In genomic region chr11:85183284-85183779, GRCm38 (mm10) we compare ENCODE assay signal across 9 mouse cellular contexts. TPM values are rescaled to one million over a fixed set of nuclear protein-coding genes. Genes with fewer than 3 reads are reported as not detected.
DNase-seq lines count a peak whose midpoint lies in the region; ATAC-seq and TF ChIP-seq lines count a peak whose summit lies in the region.
"Had no signal": no experiment of that assay in that cellular context is flagged by ENCODE, and none has a peak within 500 bp of the region (broad histone marks: within the 10 kb centered on the region; RNA-seq: fewer than 3 reads in every experiment).

No protein-coding gene starts in this region.

- no peak for TF ChIP-seq CTCF in gastrocnemius, adult 2 months (IDR thresholded peaks at IDR 0.05)
- TF ChIP-seq CTCF in E14TG2a.4 (conservative IDR thresholded peaks at IDR 0.05; ENCODE audit: low read length), result no peak
- TF ChIP-seq CTCF in kidney, postnatal 0 days (IDR thresholded peaks at IDR 0.05; ENCODE audit: low read depth), result no peak

- peaks cover 3% of the 10 kb centered on the region for H3K36me3 ChIP-seq in E14TG2a.4 (ENCODE audit: insufficient read depth, low read length)
- peaks cover 2% of the 10 kb centered on the region for H3K36me3 ChIP-seq in forebrain, embryonic 10.5 days (replicated peaks)
- H3K36me3 ChIP-seq in kidney, postnatal 0 days (ENCODE audit: insufficient read depth, low read length), result no peaks in the 10 kb centered on the region
- H3K36me3 ChIP-seq in midbrain, embryonic 15.5 days (replicated peaks), result no peaks in the 10 kb centered on the region

- H3K4me2 ChIP-seq in kidney, postnatal 0 days (ENCODE audit: low read length), result peak overlapping the region; percentile 60
- H3K4me2 ChIP-seq in midbrain, embryonic 15.5 days, result peak overlapping the region; percentile 63

- intact Hi-C loops in gastrocnemius, adult 2 months (cut with DNase I), result loop anchor here (5.0 kb wide), 1 partner anchor 266 kb away; the partner anchor contains the start of gene Znhit3

- H3K4me1 ChIP-seq in E14TG2a.4 (replicated peaks; ENCODE audit: low read depth, low read length), result peaks cover 17% of the 10 kb centered on the region
- H3K4me1 ChIP-seq in forebrain, embryonic 10.5 days, result peaks cover 13% of the 10 kb centered on the region
- no peaks in the 10 kb centered on the region for H3K4me1 ChIP-seq in kidney, postnatal 0 days (replicated peaks; ENCODE audit: insufficient read depth, low read length)
- H3K4me1 ChIP-seq in midbrain, embryonic 15.5 days, result peaks cover 9% of the 10 kb centered on the region

- no peak for ATAC-seq in kidney, postnatal 0 days (replicated peaks; ENCODE audit: low FRiP score, low read depth)
- peak; percentile 46 for ATAC-seq in midbrain, embryonic 15.5 days (replicated peaks)

- H3K4me3 ChIP-seq in gastrocnemius, adult 2 months, result peak overlapping the region; percentile 76
- peak overlapping the region; percentile 67 for H3K4me3 ChIP-seq in E14TG2a.4 (replicated peaks; ENCODE audit: low read length)
- H3K4me3 ChIP-seq in forebrain, embryonic 10.5 days, result peak overlapping the region; percentile 49
- peak overlapping the region; percentile 35 for H3K4me3 ChIP-seq in kidney, postnatal 0 days (replicated peaks; ENCODE audit: low read depth, low read length)
- peak overlapping the region; percentile 35 for H3K4me3 ChIP-seq in midbrain, embryonic 15.5 days

- WGBS in forebrain, embryonic 10.5 days, result 31% methylated on average over 13 of the region's 13 CpGs
- WGBS in kidney, postnatal 0 days, result 17% methylated on average over 13 of the region's 13 CpGs
- WGBS in midbrain, embryonic 15.5 days, result 27% methylated on average over 13 of the region's 13 CpGs

- peak overlapping the region; percentile 33; the same call in 1 of the 2 replicates for H3K9ac ChIP-seq in kidney, postnatal 0 days (ENCODE audit: low read depth, low read length)
- H3K9ac ChIP-seq in midbrain, embryonic 15.5 days, result peak overlapping the region; percentile 30

- H3K27ac ChIP-seq in gastrocnemius, adult 2 months, result 0 out of 2 replicates have a peak overlapping the region, but pooled peaks have one; percentile 46
- H3K27ac ChIP-seq in forebrain, embryonic 10.5 days, result peak overlapping the region; percentile 80
- no peak overlapping the region for H3K27ac ChIP-seq in kidney, postnatal 0 days
- H3K27ac ChIP-seq in midbrain, embryonic 15.5 days, result peak overlapping the region; percentile 57

- peak; percentile 19 for DNase-seq in gastrocnemius, adult 2 months
- no peak for DNase-seq in gastrocnemius, postnatal 25 days
- DNase-seq in forebrain, embryonic 10.5 days (ENCODE audit: extremely low spot score, low spot score), result no peak
- no peak for DNase-seq in kidney, postnatal 0 days (ENCODE audit: low spot score)
- DNase-seq in left cerebral cortex, adult 8-10 months (ENCODE audit: low spot score in 2 of 2), result no peak
- DNase-seq in layer of hippocampus, postnatal 10 days (ENCODE audit: low spot score in 2 of 2), result no peak

- H3K9me3 ChIP-seq in E14TG2a.4 (ENCODE audit: low read length), result no peaks in the 10 kb centered on the region
- H3K9me3 ChIP-seq in forebrain, embryonic 10.5 days, result no peaks in the 10 kb centered on the region
- H3K9me3 ChIP-seq in kidney, postnatal 0 days (replicated peaks; ENCODE audit: low read length), result no peaks in the 10 kb centered on the region
- H3K9me3 ChIP-seq in midbrain, embryonic 15.5 days, result no peaks in the 10 kb centered on the region

- H3K27me3 ChIP-seq in E14TG2a.4 (ENCODE audit: insufficient read depth, low read length), result no peaks in the 10 kb centered on the region
- no peaks in the 10 kb centered on the region for H3K27me3 ChIP-seq in forebrain, embryonic 10.5 days (ENCODE audit: poor library complexity, severe bottlenecking)
- no peaks in the 10 kb centered on the region for H3K27me3 ChIP-seq in kidney, postnatal 0 days (ENCODE audit: insufficient read depth, low read length)
- no peaks in the 10 kb centered on the region for H3K27me3 ChIP-seq in midbrain, embryonic 15.5 days (replicated peaks)

RNA-seq across cellular contexts. Expression of gene 1700125H20Rik, which starts 13.1 kb away (rescaled TPM):
- not detected for total RNA-seq in gastrocnemius, adult 2 months (2021)
- not detected for total RNA-seq in gastrocnemius, postnatal 25 days (2021)
- 0.43 and 0.48 TPM in 2 replicates for polyA plus RNA-seq in forebrain, embryonic 10.5 days (2016; fragmentation: Nextera tagmentation; extraction: Ambion mirVana)
- polyA plus RNA-seq in kidney, postnatal 0 days (2015; fragmentation: Nextera tagmentation; extraction: Ambion mirVana), result 0.28 and 0.29 TPM in 2 replicates
- 0.62 and 1.2 TPM in 2 replicates for polyA plus RNA-seq in midbrain, embryonic 15.5 days (2015; fragmentation: Nextera tagmentation; extraction: Ambion mirVana)
- total RNA-seq in left cerebral cortex, adult 8-10 months (2022), result not detected
- 1 to 10 TPM in 1 of 2 experiments, under 1 TPM in 1; 0.57 to 1.0 TPM for total RNA-seq in layer of hippocampus, postnatal 10 days (2021)
- total RNA-seq: heart, adult 18-20 months had no signal

RNA-seq across cellular contexts. Expression of gene Usp32, which starts 43.4 kb away (rescaled TPM):
- 10 to 100 TPM; 11.3 to 12.0 TPM for total RNA-seq in gastrocnemius, adult 2 months (2021)
- 1 to 10 TPM; 9.2 to 9.4 TPM for total RNA-seq in gastrocnemius, postnatal 25 days (2021)
- polyA plus RNA-seq in forebrain, embryonic 10.5 days (2016; fragmentation: Nextera tagmentation; extraction: Ambion mirVana), result 3.0 and 4.8 TPM in 2 replicates
- polyA plus RNA-seq in kidney, postnatal 0 days (2015; fragmentation: Nextera tagmentation; extraction: Ambion mirVana), result 4.1 and 4.7 TPM in 2 replicates
- 12.2 and 12.7 TPM in 2 replicates for polyA plus RNA-seq in midbrain, embryonic 15.5 days (2015; fragmentation: Nextera tagmentation; extraction: Ambion mirVana)
- total RNA-seq in left cerebral cortex, adult 8-10 months (2022), result 100 to 1,000 TPM in 3 of 4 experiments, 10 to 100 TPM in 1; 96.5 to 119 (median 109) TPM
- 10 to 100 TPM; 72.8 to 73.5 TPM for total RNA-seq in layer of hippocampus, postnatal 10 days (2021)

RNA-seq across cellular contexts. Expression of gene Appbp2, which starts 51.6 kb away (rescaled TPM):
- total RNA-seq in gastrocnemius, adult 2 months (2021), result 10 to 100 TPM in 1 of 2 experiments, 1 to 10 TPM in 1; 8.1 to 10.8 TPM
- 1 to 10 TPM; 7.4 to 8.9 TPM for total RNA-seq in gastrocnemius, postnatal 25 days (2021)
- polyA plus RNA-seq in forebrain, embryonic 10.5 days (2016; fragmentation: Nextera tagmentation; extraction: Ambion mirVana), result 43.7 and 44.7 TPM in 2 replicates
- polyA plus RNA-seq in kidney, postnatal 0 days (2015; fragmentation: Nextera tagmentation; extraction: Ambion mirVana), result 38.9 and 39.5 TPM in 2 replicates
- polyA plus RNA-seq in midbrain, embryonic 15.5 days (2015; fragmentation: Nextera tagmentation; extraction: Ambion mirVana), result 44.9 and 45.7 TPM in 2 replicates
- total RNA-seq in left cerebral cortex, adult 8-10 months (2022), result 10 to 100 TPM; 52.0 to 57.5 (median 56.0) TPM
- total RNA-seq in layer of hippocampus, postnatal 10 days (2021), result 10 to 100 TPM; 58.8 to 63.6 TPM

Comparison
In these comparisons a context has a peak if more than half of its experiments do, and no peak if none do; other contexts are left out.
1. RNA of gene Usp32, which starts 43.4 kb away (total RNA-seq): 96.5 to 119 TPM in left cerebral cortex, adult 8-10 months and 72.8 to 73.5 TPM in layer of hippocampus, postnatal 10 days; 11.3 to 12.0 TPM in gastrocnemius, adult 2 months and 9.2 to 9.4 TPM in gastrocnemius, postnatal 25 days; every median in the first group is over 4 times any median in the second.
2. RNA of gene Appbp2, which starts 51.6 kb away (total RNA-seq): 58.8 to 63.6 TPM in layer of hippocampus, postnatal 10 days and 52.0 to 57.5 TPM in left cerebral cortex, adult 8-10 months; 8.1 to 10.8 TPM in gastrocnemius, adult 2 months and 7.4 to 8.9 TPM in gastrocnemius, postnatal 25 days; every median in the first group is over 4 times any median in the second.
3. Peak in every context shown above with its lines, with median percentiles within 50 percentile points of each other: H3K4me3 ChIP-seq.